Mouse (Mus musculus): Measurements from ENCODE around the gene Ces1g. TPM values are rescaled to one million over a fixed set of nuclear protein-coding genes. Genes with fewer than 3 reads are reported as not detected.

Gene Ces1g
- polyA plus RNA-seq, 1 experiment from 2014 or later = not detected

DNA sequence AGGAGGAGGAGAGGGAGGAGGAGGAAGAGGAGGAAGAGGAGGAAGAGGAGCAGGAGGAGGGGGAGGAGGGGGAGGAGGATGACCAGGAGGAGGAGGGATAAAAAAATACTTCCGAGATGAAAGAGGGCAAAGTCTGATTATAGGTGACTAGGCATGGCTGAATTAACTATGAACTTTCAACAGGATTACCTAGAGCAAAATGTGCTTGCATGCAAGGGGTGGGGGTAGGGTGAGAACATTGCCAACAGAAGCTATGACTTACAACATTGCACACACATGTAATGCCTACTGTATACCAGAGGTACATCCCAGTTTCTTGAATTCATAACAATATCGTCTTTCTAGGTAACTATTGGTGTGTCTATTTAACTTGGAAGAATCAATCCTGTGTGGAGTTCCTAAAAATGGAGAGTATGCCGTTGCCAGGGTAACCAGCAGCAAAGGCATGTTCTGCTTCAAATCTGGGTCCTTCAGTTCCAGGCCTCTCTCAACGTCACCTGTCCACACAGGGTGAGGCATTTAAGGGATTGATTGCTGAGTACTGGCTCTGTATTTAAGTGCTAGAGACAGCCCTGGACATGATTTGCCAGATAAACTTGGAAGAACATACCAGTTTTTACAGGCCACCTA, 58.8 kb downstream of the Ces1g start:
- no peak overlapping the region for H3K27ac ChIP-seq
- 60% methylated on average over 4 of the region's 4 CpGs for WGBS

DNA sequence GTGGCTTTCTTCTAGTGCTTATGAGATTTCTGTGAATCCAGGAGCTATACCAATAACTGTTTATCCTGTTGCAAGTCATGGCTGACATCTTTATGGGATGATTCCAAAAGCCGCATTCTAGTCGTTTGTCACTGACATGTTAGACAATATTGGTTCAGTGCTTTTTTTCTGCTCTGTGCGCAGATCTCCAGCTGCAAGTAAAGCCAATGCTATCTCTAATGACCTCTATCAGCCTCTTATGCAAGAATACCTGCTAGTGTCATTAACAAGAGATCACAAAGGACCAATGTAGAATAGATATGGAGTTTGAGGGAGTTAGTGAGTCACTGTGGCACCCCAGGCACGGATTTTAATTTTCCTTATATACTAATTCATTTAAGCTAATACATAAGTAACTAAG, 62.5 kb downstream of the Ces1g start:
- Histone ChIP-seq H3K27me3 (replicated peaks) (no peaks in the 10 kb centered on the region), H3K9ac (no peak overlapping the region), H3K4me2 (no peak overlapping the region), H3K27ac (no peak overlapping the region), H3K9me3 (no peaks in the 10 kb centered on the region), H3K36me3 (replicated peaks) (no peaks in the 10 kb centered on the region), H3K4me1 (no peaks in the 10 kb centered on the region), H3K4me3 (no peak overlapping the region)
- WGBS = 91% methylated on average over 4 of the region's 4 CpGs
- ATAC-seq (replicated peaks) = no peak

More for the DNA sequence above, 58.8 kb downstream of the Ces1g start:
- no peak for ATAC-seq (replicated peaks)
- Histone ChIP-seq H3K36me3 (replicated peaks) (no peaks in the 10 kb centered on the region), H3K9me3 (no peaks in the 10 kb centered on the region), H3K27me3 (replicated peaks) (no peaks in the 10 kb centered on the region), H3K4me2 (no peak overlapping the region), H3K4me3 (no peak overlapping the region), H3K9ac (no peak overlapping the region), H3K4me1 (no peaks in the 10 kb centered on the region)

DNA sequence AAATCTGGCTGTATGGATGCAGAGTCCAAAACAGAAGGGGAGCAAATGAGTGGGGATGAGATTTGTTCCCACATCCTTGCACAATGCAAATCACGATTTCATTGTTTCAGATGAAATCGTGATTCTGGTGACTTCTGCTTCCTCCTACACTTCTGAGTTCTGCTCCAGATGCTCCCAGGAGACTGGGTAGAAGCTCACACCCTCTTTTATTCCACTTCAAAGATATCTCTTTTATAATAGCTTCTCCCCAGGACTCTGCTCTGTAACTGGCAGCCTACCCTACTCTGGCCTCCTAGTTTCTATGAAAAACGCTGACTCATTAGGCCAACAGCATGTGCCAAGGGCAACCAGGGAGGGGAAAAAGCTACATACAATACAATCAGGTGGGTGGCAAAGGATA, 63.8 kb downstream of the Ces1g start:
- Histone ChIP-seq H3K9me3 (no peaks in the 10 kb centered on the region), H3K36me3 (replicated peaks) (no peaks in the 10 kb centered on the region), H3K4me1 (no peaks in the 10 kb centered on the region), H3K9ac (no peak overlapping the region), H3K27ac (no peak overlapping the region), H3K27me3 (replicated peaks) (no peaks in the 10 kb centered on the region), H3K4me2 (no peak overlapping the region), H3K4me3 (no peak overlapping the region)
- no peak for ATAC-seq (replicated peaks)
- WGBS = 87% methylated on average over 3 of the region's 3 CpGs

DNA sequence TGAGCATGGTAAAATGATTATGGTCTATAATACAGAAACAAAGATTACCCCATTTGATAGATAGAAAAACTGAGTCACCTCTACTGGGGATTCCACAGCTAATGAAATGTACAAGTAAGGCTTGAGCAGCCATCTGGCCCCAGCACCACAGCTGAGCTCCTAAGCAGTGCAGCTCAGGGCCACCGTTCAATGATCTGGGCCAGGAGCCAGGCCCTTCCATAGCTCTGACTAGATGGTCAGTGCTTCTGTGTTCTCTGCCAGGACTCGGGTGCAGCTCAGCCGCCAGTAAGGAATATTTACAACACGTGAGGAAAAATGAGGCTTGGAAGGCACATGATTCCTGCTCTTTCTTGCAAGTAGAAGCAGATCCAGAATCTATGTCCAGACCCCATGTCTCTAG, 64.4 kb downstream of the Ces1g start:
- H3K9ac ChIP-seq = no peak overlapping the region
- H3K4me2 ChIP-seq = no peak overlapping the region
- H3K4me1 ChIP-seq = no peaks in the 10 kb centered on the region
- H3K4me3 ChIP-seq = no peak overlapping the region
- no peaks in the 10 kb centered on the region for H3K36me3 ChIP-seq (replicated peaks)
- 79% methylated on average over 4 of the region's 4 CpGs for WGBS
- no peak for ATAC-seq (replicated peaks)
- H3K27me3 ChIP-seq (replicated peaks) = no peaks in the 10 kb centered on the region
- H3K27ac ChIP-seq = no peak overlapping the region
- H3K9me3 ChIP-seq = no peaks in the 10 kb centered on the region

DNA sequence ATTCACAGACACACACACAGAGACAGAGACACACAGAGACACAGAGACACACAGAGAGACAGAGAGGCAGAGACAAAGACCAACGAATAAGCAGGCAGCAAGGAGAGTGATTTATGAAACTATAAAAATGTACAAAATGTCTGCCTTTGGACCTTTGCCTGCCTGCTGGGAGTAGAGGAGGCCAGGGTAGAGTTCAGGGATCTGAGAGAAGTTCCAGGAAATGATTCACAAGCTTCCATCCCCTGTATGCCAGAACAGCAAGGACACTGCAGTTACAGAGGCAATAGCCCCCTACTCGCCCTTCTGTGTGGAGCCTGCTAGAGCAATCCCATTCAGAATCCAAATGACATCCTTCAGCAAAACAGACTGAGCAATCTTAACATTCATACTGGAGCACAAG, 75.7 kb downstream of the Ces1g start:
- Histone ChIP-seq H3K4me2 (no peak overlapping the region), H3K9me3 (no peaks in the 10 kb centered on the region), H3K4me1 (no peaks in the 10 kb centered on the region), H3K27me3 (replicated peaks) (no peaks in the 10 kb centered on the region), H3K9ac (no peak overlapping the region), H3K36me3 (replicated peaks) (no peaks in the 10 kb centered on the region), H3K27ac (no peak overlapping the region), H3K4me3 (no peak overlapping the region)
- no peak for ATAC-seq (replicated peaks)
- WGBS = 77% methylated on average over 2 of the region's 2 CpGs

DNA sequence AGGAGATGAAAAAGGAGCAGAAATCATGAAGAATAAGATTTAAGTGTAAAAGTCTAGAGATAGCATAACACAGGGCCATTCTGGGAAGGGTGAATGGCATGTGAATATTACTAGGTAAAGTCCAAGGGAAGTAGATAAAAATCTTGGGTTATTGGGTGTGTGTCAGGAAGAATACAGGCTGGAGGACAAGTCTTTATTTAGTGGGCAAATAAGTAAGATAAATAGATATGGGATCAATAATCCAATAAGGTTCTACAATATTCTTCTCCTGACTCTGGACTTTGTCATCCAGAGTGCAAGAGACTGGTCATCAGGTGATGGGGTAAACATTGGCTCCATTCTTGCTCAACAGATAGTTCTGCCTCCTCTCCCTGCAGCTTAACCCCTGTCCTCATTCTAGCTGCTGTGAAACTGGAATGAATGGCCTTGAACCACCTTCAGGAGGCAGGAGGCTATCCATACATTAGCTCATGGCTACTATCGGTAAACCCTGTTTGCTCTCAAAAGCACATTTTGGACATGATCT, 84.6 kb downstream of the Ces1g start:
- WGBS = 90% methylated on average over 1 of the region's 1 CpGs
- Histone ChIP-seq H3K4me1 (no peaks in the 10 kb centered on the region), H3K27me3 (replicated peaks) (no peaks in the 10 kb centered on the region), H3K4me2 (no peak overlapping the region), H3K36me3 (replicated peaks) (no peaks in the 10 kb centered on the region), H3K27ac (no peak overlapping the region), H3K9ac (no peak overlapping the region), H3K9me3 (no peaks in the 10 kb centered on the region), H3K4me3 (no peak overlapping the region)
- ATAC-seq (replicated peaks) = no peak

Other genes with a start within 250 kb of the Ces1g start
- gene Ces1c, start 206.0 kb downstream of the Ces1g start, polyA plus RNA-seq (2015; fragmentation: Nextera tagmentation; extraction: Ambion mirVana) = not detected in 2 replicates
- gene Ces1d, start 139.5 kb downstream of the Ces1g start, polyA plus RNA-seq (2015; fragmentation: Nextera tagmentation; extraction: Ambion mirVana) = 0.25 and 0.46 TPM in 2 replicates
- not detected in 2 replicates for gene Ces1e, start 107.7 kb downstream of the Ces1g start, polyA plus RNA-seq (2015; fragmentation: Nextera tagmentation; extraction: Ambion mirVana)
- not detected in 2 replicates for gene Ces1f, start 57.6 kb downstream of the Ces1g start, polyA plus RNA-seq (2015; fragmentation: Nextera tagmentation; extraction: Ambion mirVana)
- gene Ces1h, start 42.4 kb upstream of the Ces1g start, polyA plus RNA-seq (2015; fragmentation: Nextera tagmentation; extraction: Ambion mirVana) = not detected in 2 replicates
- gene Ces5a, start 198.5 kb upstream of the Ces1g start, polyA plus RNA-seq (2015; fragmentation: Nextera tagmentation; extraction: Ambion mirVana) = 0.25 and 0.37 TPM in 2 replicates

All from midbrain, embryonic 15.5 days (tissue).